Mouse (Mus musculus) liver, adult 2 months (tissue): ENCODE data around the gene Dda1. TPM values are rescaled to one million over a fixed set of nuclear protein-coding genes. Genes with fewer than 3 reads are reported as not detected.

ENCODE experiments used
- DNase-seq: peaks from one replicate; pipeline ENCODE4 v3.0.0-alpha.2; 2011; ENCODE audit warnings: low read depth, low spot score; ENCODE audit errors: extremely low read depth
- H3K27ac ChIP-seq: fragments of 200-500 bp; replicated peaks from 2 replicates; pipeline ENCODE4 v1.5.1; 2012; ENCODE audit warnings: low read depth, mild to moderate bottlenecking, control low read depth, inconsistent platforms, low read length; ENCODE audit not compliant: insufficient read depth
- H3K27me3 ChIP-seq: fragments of 200-500 bp; 2 replicates; pipeline ENCODE4 v1.6.1; 2012; ENCODE audit warnings: mild to moderate bottlenecking, moderate library complexity, low read length, inconsistent platforms; ENCODE audit not compliant: control insufficient read depth, insufficient read depth
- H3K36me3 ChIP-seq: fragments of 200-500 bp; 2 replicates; pipeline ENCODE4 v1.6.1; 2012; ENCODE audit warnings: low read length, inconsistent platforms; ENCODE audit not compliant: control insufficient read depth, insufficient read depth
- H3K4me1 ChIP-seq: fragments of 200-500 bp; 2 replicates; pipeline ENCODE4 v1.6.1; 2011; ENCODE audit warnings: low read length; ENCODE audit not compliant: control insufficient read depth, insufficient read depth
- H3K4me3 ChIP-seq: fragments of 200-500 bp; 2 replicates; pipeline ENCODE4 v1.5.1; 2011; ENCODE audit warnings: low read depth, mild to moderate bottlenecking, control low read depth, low read length, moderate library complexity; ENCODE audit not compliant: insufficient read depth
- H3K79me2 ChIP-seq: fragments of 200-500 bp; 2 replicates; pipeline ENCODE4 v1.6.1; 2012; ENCODE audit warnings: inconsistent platforms, mild to moderate bottlenecking, low read length, moderate library complexity; ENCODE audit not compliant: control insufficient read depth, insufficient read depth
- H3K9ac ChIP-seq: fragments of 200-500 bp; 2 replicates; pipeline ENCODE4 v1.6.1; 2012; ENCODE audit warnings: low read depth, mild to moderate bottlenecking, control low read depth, inconsistent platforms, low read length
- CTCF ChIP-seq: fragments of 200-500 bp; IDR thresholded peaks from 2 replicates; pipeline ENCODE4 v1.5.1; 2011; ENCODE audit warnings: low read depth, low read length, control low read depth
- POLR2A ChIP-seq: fragments of 200-500 bp; IDR thresholded peaks from 2 replicates; pipeline ENCODE4 v1.6.1; 2011; ENCODE audit warnings: low read length, control low read depth; ENCODE audit not compliant: insufficient read depth; ENCODE audit errors: extremely low read depth
- WGBS: fragments of 180-500 bp; shearing (Covaris S2); methylation state at CpG from one replicate; pipeline ENCODE4 v1.1.7; 2018; 5-methylcytosine and 5-hydroxymethylcytosine counted together
- polyA plus RNA-seq: library from polyadenylated mRNA; depleted of rRNA; stranded (reverse); fragments of >200 nt; gene quantifications from 2 replicates; pipeline ENCODE4 v1.2.3, GENCODE M21; 2012
- total RNA-seq: library from RNA; depleted of rRNA; stranded (reverse); fragments of >200 nt; gene quantifications from 2 replicates; pipeline ENCODE4 v1.2.3, GENCODE M21; 2014

The Dda1 gene
- total and polyA plus RNA-seq, 2 experiments = 7.7 to 34.1 TPM

- Histone ChIP-seq H3K4me3 (no peak overlapping the region), H3K4me1 (peaks cover 3% of the 10 kb centered on the region; the same call in 1 of the 2 replicates), H3K79me2 (peaks cover 4% of the 10 kb centered on the region; the same call in 1 of the 2 replicates), H3K9ac (no peak overlapping the region), H3K36me3 (no peaks in the 10 kb centered on the region), H3K27me3 (no peaks in the 10 kb centered on the region), H3K27ac (no peak overlapping the region)
- TF ChIP-seq CTCF (no peak), POLR2A (no peak)
- no peak for DNase-seq
- WGBS = 64% methylated on average over 8 of the region's 8 CpGs
These were observed 14.9 kb downstream of the Dda1 start for GRCm38 (mm10) chr8:71483932-71484331.

- H3K79me2 ChIP-seq = peaks cover 6% of the 10 kb centered on the region; the same call in 1 of the 2 replicates
These were observed 15.7 kb downstream of the Dda1 start for GRCm38 (mm10) chr8:71484736-71485135.

GRCm38 (mm10) chr8:71485142-71486135 is 16.4 kb downstream of the Dda1 start, which contains the start of gene Ano8:
Gene Ano8, minus strand, starts transcription at chr8:71485963.
- H3K27ac ChIP-seq = no peak within 1 kb of the TSS
- no peaks in the 10 kb centered on the region for H3K27me3 ChIP-seq
- H3K9ac ChIP-seq = peak within 1 kb of the TSS; percentile 83
- H3K4me3 ChIP-seq = peak within 1 kb of the TSS; percentile 62
- TF ChIP-seq CTCF (no peak), POLR2A (no peak)
- peaks cover 6% of the 10 kb centered on the region; the same call in 1 of the 2 replicates for H3K79me2 ChIP-seq
- WGBS = 8% methylated on average over 58 of the region's 58 CpGs
- peak; percentile 47 for DNase-seq
- no peaks in the 10 kb centered on the region for H3K36me3 ChIP-seq
- peaks cover 6% of the 10 kb centered on the region for H3K4me1 ChIP-seq

More at GRCm38 (mm10) chr8:71484736-71485135, 15.7 kb downstream of the Dda1 start:
- Histone ChIP-seq H3K36me3 (no peaks in the 10 kb centered on the region), H3K4me1 (peaks cover 6% of the 10 kb centered on the region), H3K27me3 (no peaks in the 10 kb centered on the region), H3K4me3 (no peak overlapping the region), H3K9ac (no peak overlapping the region), H3K27ac (no peak overlapping the region)
- WGBS = 94% methylated on average over 19 of the region's 19 CpGs
- no peak for DNase-seq
- TF ChIP-seq POLR2A (no peak), CTCF (no peak)

GRCm38 (mm10) chr8:71486136-71486529 is 17.1 kb downstream of the Dda1 start:
- WGBS = 16% methylated on average over 7 of the region's 7 CpGs

GRCm38 (mm10) chr8:71487691-71488445 is 18.9 kb downstream of the Dda1 start, which contains the start of gene Gtpbp3:
Gene Gtpbp3, plus strand, starts transcription at chr8:71488103.
- Histone ChIP-seq H3K9ac (peak within 1 kb of the TSS; percentile 77), H3K36me3 (no peaks in the 10 kb centered on the region), H3K27ac (peak within 1 kb of the TSS; percentile 67), H3K4me1 (peaks cover 6% of the 10 kb centered on the region), H3K27me3 (no peaks in the 10 kb centered on the region), H3K79me2 (peaks cover 6% of the 10 kb centered on the region; the same call in 1 of the 2 replicates), H3K4me3 (peak within 1 kb of the TSS; percentile 75)
- peak; percentile 51 for DNase-seq
- WGBS = under 1% methylated on average over 33 of the region's 33 CpGs
- TF ChIP-seq POLR2A = 0 out of 2 replicates have a peak, but pooled peaks have one; percentile 16
- no peak for TF ChIP-seq CTCF

More at GRCm38 (mm10) chr8:71486136-71486529, 17.1 kb downstream of the Dda1 start:
- H3K36me3 ChIP-seq = no peaks in the 10 kb centered on the region
- H3K27ac ChIP-seq = no peak overlapping the region
- H3K79me2 ChIP-seq = peaks cover 6% of the 10 kb centered on the region; the same call in 1 of the 2 replicates
- H3K27me3 ChIP-seq = no peaks in the 10 kb centered on the region
- DNase-seq = no peak
- H3K4me1 ChIP-seq = peaks cover 6% of the 10 kb centered on the region
- no peak overlapping the region for H3K9ac ChIP-seq
- no peak for TF ChIP-seq POLR2A
- no peak for TF ChIP-seq CTCF
- H3K4me3 ChIP-seq = no peak overlapping the region
